Mouse (Mus musculus): ENCODE measurements around the gene Rab29. TPM values are rescaled to one million over a fixed set of nuclear protein-coding genes. Genes with fewer than 3 reads are reported as not detected.
"Not testable (repeated sequence)": the region's sequence is repeated elsewhere in the genome, so short reads cannot be mapped to it uniquely, and the experiment has no call there.

The Rab29 gene
- polyA plus RNA-seq, 1 experiment, result 2.6 TPM

- Histone ChIP-seq H3K4me1 (ENCODE audit: control insufficient read depth, insufficient read depth, low read length) (no peaks in the 10 kb centered on the region), H3K27ac (ENCODE audit: control insufficient read depth, insufficient read depth, low read depth, low read length) (no peak overlapping the region), H3K4me3 (ENCODE audit: control insufficient read depth, low read depth, low read length) (no peak overlapping the region), H3K27me3 (ENCODE audit: control insufficient read depth, insufficient read depth, low read length) (no peaks in the 10 kb centered on the region), H3K36me3 (ENCODE audit: control insufficient read depth, insufficient read depth, low read length) (no peaks in the 10 kb centered on the region)
- no peak for TF ChIP-seq CTCF (IDR thresholded peaks at IDR 0.05; ENCODE audit: control insufficient read depth, insufficient read depth, insufficient replicate concordance, low read depth, low read length)
- TF ChIP-seq POLR2A (IDR thresholded peaks at IDR 0.05; ENCODE audit: control insufficient read depth, low read depth, low read length), result no peak
Observed at GRCm38 (mm10) chr1:131890043-131890658, 23.1 kb downstream of the Rab29 start.

GRCm38 (mm10) chr1:131891436-131891835 is 24.4 kb downstream of the Rab29 start:
- Histone ChIP-seq H3K27ac (ENCODE audit: control insufficient read depth, insufficient read depth, low read depth, low read length) (no peak overlapping the region), H3K4me1 (ENCODE audit: control insufficient read depth, insufficient read depth, low read length) (no peaks in the 10 kb centered on the region), H3K4me3 (ENCODE audit: control insufficient read depth, low read depth, low read length) (no peak overlapping the region), H3K36me3 (ENCODE audit: control insufficient read depth, insufficient read depth, low read length) (no peaks in the 10 kb centered on the region), H3K27me3 (ENCODE audit: control insufficient read depth, insufficient read depth, low read length) (no peaks in the 10 kb centered on the region)
- TF ChIP-seq POLR2A (IDR thresholded peaks at IDR 0.05; ENCODE audit: control insufficient read depth, low read depth, low read length) (no peak), CTCF (IDR thresholded peaks at IDR 0.05; ENCODE audit: control insufficient read depth, insufficient read depth, insufficient replicate concordance, low read depth, low read length) (no peak)

DNA sequence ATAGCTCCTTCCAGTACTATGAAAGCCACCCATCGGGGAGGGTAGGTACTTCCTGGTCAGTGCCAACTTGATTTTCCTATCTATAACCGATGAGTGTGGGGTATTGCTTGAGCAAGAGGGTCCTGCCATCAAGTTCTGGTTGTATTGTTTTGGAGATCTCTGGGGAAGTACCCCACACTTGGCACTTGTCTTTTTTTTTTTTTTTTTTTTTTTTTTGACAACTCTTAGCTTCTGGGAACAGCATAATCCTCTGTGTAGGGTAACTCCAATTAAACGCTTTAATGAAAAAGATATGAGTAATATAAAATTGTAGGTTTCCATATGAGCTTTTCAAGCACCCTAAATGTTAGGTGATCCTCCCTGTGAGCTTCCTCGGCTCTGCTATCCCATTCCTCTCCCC is 35.7 kb downstream of the Rab29 start:
- Histone ChIP-seq H3K27me3 (ENCODE audit: control insufficient read depth, insufficient read depth, low read length) (no peaks in the 10 kb centered on the region), H3K4me1 (ENCODE audit: control insufficient read depth, insufficient read depth, low read length) (no peaks in the 10 kb centered on the region), H3K36me3 (ENCODE audit: control insufficient read depth, insufficient read depth, low read length) (no peaks in the 10 kb centered on the region), H3K27ac (ENCODE audit: control insufficient read depth, insufficient read depth, low read depth, low read length) (no peak overlapping the region), H3K4me3 (ENCODE audit: control insufficient read depth, low read depth, low read length) (no peak overlapping the region)
- TF ChIP-seq POLR2A (IDR thresholded peaks at IDR 0.05; ENCODE audit: control insufficient read depth, low read depth, low read length) (no peak), CTCF (IDR thresholded peaks at IDR 0.05; ENCODE audit: control insufficient read depth, insufficient read depth, insufficient replicate concordance, low read depth, low read length) (no peak)

GRCm38 (mm10) chr1:131903251-131903650 is 36.2 kb downstream of the Rab29 start:
- Histone ChIP-seq H3K4me3 (ENCODE audit: control insufficient read depth, low read depth, low read length) (no peak overlapping the region), H3K27ac (ENCODE audit: control insufficient read depth, insufficient read depth, low read depth, low read length) (no peak overlapping the region), H3K36me3 (ENCODE audit: control insufficient read depth, insufficient read depth, low read length) (no peaks in the 10 kb centered on the region), H3K4me1 (ENCODE audit: control insufficient read depth, insufficient read depth, low read length) (no peaks in the 10 kb centered on the region), H3K27me3 (ENCODE audit: control insufficient read depth, insufficient read depth, low read length) (no peaks in the 10 kb centered on the region)
- TF ChIP-seq POLR2A (IDR thresholded peaks at IDR 0.05; ENCODE audit: control insufficient read depth, low read depth, low read length), result no peak
- TF ChIP-seq CTCF (IDR thresholded peaks at IDR 0.05; ENCODE audit: control insufficient read depth, insufficient read depth, insufficient replicate concordance, low read depth, low read length), result no peak

DNA sequence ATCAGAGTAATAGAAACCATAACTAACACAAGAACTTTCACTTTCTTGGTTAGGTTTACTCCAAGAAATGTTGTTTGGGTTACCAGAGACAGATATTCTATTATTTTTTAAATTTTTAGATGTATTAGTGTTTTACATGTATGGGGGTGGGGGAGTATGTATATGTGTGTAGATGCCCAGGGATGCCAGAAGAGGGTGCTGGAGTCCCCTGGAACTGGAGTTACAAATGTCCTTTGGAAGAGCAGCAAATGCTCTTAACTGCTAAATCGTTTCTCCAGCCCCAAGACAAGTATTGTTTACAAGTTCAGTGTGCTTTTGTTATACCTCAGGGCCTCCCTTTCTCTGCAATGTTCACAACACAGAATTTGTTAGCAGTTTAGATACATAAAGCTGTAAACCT is 38.5 kb downstream of the Rab29 start:
- H3K4me1 ChIP-seq (ENCODE audit: control insufficient read depth, insufficient read depth, low read length), result no peaks in the 10 kb centered on the region
- H3K36me3 ChIP-seq (ENCODE audit: control insufficient read depth, insufficient read depth, low read length), result no peaks in the 10 kb centered on the region
- H3K27ac ChIP-seq (ENCODE audit: control insufficient read depth, insufficient read depth, low read depth, low read length), result no peak overlapping the region
- no peak overlapping the region for H3K4me3 ChIP-seq (ENCODE audit: control insufficient read depth, low read depth, low read length)
- no peaks in the 10 kb centered on the region for H3K27me3 ChIP-seq (ENCODE audit: control insufficient read depth, insufficient read depth, low read length)
- TF ChIP-seq CTCF (IDR thresholded peaks at IDR 0.05; ENCODE audit: control insufficient read depth, insufficient read depth, insufficient replicate concordance, low read depth, low read length), result no peak
- TF ChIP-seq POLR2A (IDR thresholded peaks at IDR 0.05; ENCODE audit: control insufficient read depth, low read depth, low read length), result no peak

DNA sequence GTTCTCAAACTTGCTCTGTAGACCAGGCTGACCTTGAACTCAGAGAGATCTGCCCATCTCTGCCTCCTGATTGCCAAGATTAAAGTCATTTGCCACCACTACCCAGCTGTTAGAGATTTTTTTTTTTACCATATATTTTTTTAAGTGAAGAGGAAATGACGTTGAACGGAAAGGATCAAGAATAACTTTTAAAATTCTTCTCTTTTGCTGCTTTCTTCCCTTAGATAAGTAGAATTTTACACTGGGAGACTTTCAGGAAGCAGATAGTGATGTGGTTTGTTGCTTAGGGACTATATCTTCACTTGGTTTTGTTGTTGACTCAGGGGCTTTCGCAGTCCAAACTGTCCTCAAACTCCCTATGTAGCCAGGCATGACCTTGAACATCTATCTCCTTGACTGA is 41.4 kb downstream of the Rab29 start:
- Histone ChIP-seq H3K4me1 (ENCODE audit: control insufficient read depth, insufficient read depth, low read length) (no peaks in the 10 kb centered on the region; the same call in 1 of the 2 replicates), H3K36me3 (ENCODE audit: control insufficient read depth, insufficient read depth, low read length) (no peaks in the 10 kb centered on the region), H3K27me3 (ENCODE audit: control insufficient read depth, insufficient read depth, low read length) (no peaks in the 10 kb centered on the region), H3K27ac (ENCODE audit: control insufficient read depth, insufficient read depth, low read depth, low read length) (no peak overlapping the region), H3K4me3 (ENCODE audit: control insufficient read depth, low read depth, low read length) (no peak overlapping the region)
- TF ChIP-seq POLR2A (IDR thresholded peaks at IDR 0.05; ENCODE audit: control insufficient read depth, low read depth, low read length), result no peak
- TF ChIP-seq CTCF (IDR thresholded peaks at IDR 0.05; ENCODE audit: control insufficient read depth, insufficient read depth, insufficient replicate concordance, low read depth, low read length), result no peak

- not testable (repeated sequence) for H3K36me3 ChIP-seq (ENCODE audit: control insufficient read depth, insufficient read depth, low read length); H3K27ac ChIP-seq (ENCODE audit: control insufficient read depth, insufficient read depth, low read depth, low read length); H3K4me3 ChIP-seq (ENCODE audit: control insufficient read depth, low read depth, low read length); H3K27me3 ChIP-seq (ENCODE audit: control insufficient read depth, insufficient read depth, low read length); H3K4me1 ChIP-seq (ENCODE audit: control insufficient read depth, insufficient read depth, low read length)
Observed at GRCm38 (mm10) chr1:131909236-131909635, 42.2 kb downstream of the Rab29 start.
